Mouse (Mus musculus): Measurements from ENCODE around the gene Grasp.

DNA sequence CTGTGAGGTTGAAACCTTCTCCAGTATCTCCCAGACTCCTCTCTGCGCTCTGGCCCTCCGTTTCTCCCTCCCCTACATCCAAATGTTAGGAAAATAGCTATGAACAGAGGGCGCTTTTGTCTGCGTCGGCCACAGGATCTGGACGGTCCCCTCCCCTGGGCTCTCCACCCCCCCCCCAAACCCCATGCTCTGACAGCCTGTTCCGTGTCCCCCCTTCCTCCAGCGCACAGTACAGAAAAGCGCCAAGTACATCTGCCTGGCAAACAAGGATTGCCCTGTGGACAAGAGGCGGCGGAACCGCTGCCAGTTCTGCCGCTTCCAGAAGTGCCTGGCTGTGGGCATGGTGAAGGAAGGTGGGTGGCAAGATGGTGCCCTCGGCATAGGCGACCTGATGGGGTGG lies 47.5 kb downstream of the Grasp start:
- TF ChIP-seq CTCF (IDR thresholded peaks at IDR 0.05; ENCODE audit: low read depth, low read length) (no peak), POLR2A (IDR thresholded peaks at IDR 0.05; ENCODE audit: extremely low read depth, insufficient read depth, low read length) (no peak)

Data from liver, adult 2 months (tissue).